Mouse (Mus musculus): ENCODE measurements around the gene Nisch. TPM values are rescaled to one million over a fixed set of nuclear protein-coding genes. Genes with fewer than 3 reads are reported as not detected.

Gene Nisch
- 57.5 and 73.8 TPM in 2 replicates for polyA plus RNA-seq (2012; rRNA removed)

DNA sequence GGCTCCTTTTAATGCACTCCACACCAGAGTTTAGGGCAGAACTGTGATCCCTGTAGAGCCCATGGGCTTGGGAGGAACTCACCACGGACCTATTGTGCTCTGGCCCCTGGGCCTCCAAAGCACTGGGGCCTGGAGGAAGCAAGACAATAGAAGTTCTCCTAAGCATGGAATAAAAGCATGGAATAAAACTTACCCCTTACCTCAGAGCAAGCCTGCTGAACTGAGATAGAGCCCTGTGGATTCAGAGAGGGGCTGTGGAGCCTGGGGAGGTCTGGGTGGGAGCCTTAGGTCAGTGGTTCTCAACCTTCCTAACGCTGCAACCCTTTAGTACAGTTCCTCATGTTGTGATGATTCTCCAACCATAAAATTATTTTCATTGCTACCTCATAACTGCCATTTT, at the start of gene Nisch:
Gene Nisch (minus strand): TSS at position 101 of the 400 bp plus-strand sequence.

GRCm38 (mm10) chr14:31251084-31251604, 34.4 kb upstream of the Nisch start, which contains the start of the genes Phf7 and Bap1:
Phf7 (minus strand) TSS chr14:31251317.
Bap1 (plus strand) TSS chr14:31251450.

GRCm38 (mm10) chr14:31217666-31218065, 920 bp upstream of the Nisch start, which contains the start of gene Sema3g:
Sema3g (plus strand) TSS chr14:31217860.

DNA sequence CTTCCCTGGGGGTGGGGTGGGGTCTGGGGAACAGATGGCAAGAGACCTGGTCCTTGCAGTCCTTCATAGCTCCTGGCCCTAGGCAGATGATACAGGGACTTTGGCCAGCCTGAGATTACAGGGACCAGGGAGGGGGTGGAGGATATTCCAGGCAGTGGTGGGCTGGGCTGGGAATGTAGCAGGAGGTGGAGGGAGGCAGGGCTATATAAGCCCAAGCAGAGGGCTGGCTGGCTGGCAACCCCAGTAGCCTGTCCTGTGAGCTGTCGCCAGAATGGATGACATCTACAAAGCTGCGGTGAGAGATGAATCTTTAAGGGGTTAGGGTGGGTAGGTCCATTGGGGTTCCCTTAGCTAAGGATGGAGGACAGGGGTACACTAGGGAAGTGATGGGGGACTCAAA, 8.7 kb downstream of the Nisch start, which contains the start of gene Tnnc1:
Gene Tnnc1 (plus strand): TSS at position 229 of the 400 bp plus-strand sequence.

DNA sequence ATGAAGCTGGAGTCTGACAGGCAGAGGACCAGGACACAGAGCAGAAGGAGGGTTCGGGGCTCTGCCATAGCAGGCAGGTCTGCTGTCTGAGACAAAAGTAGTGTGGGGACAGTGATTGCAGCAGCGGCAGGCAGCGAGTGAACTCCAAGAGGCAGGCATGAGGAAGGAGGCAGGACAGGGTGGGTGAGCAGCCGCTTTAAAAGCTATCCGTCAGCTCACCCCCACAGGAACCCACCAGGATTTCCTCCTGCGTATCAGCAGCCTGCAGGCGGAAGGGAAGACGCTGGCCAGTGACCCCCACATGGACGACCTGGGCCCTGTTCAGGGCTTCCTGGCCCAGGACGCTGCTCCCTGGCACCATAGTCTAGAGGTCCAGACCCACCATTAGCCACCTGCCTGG, 48.3 kb downstream of the Nisch start, which contains the start of gene Stab1:
Gene Stab1 (minus strand): TSS at position 217 of the 400 bp plus-strand sequence.

DNA sequence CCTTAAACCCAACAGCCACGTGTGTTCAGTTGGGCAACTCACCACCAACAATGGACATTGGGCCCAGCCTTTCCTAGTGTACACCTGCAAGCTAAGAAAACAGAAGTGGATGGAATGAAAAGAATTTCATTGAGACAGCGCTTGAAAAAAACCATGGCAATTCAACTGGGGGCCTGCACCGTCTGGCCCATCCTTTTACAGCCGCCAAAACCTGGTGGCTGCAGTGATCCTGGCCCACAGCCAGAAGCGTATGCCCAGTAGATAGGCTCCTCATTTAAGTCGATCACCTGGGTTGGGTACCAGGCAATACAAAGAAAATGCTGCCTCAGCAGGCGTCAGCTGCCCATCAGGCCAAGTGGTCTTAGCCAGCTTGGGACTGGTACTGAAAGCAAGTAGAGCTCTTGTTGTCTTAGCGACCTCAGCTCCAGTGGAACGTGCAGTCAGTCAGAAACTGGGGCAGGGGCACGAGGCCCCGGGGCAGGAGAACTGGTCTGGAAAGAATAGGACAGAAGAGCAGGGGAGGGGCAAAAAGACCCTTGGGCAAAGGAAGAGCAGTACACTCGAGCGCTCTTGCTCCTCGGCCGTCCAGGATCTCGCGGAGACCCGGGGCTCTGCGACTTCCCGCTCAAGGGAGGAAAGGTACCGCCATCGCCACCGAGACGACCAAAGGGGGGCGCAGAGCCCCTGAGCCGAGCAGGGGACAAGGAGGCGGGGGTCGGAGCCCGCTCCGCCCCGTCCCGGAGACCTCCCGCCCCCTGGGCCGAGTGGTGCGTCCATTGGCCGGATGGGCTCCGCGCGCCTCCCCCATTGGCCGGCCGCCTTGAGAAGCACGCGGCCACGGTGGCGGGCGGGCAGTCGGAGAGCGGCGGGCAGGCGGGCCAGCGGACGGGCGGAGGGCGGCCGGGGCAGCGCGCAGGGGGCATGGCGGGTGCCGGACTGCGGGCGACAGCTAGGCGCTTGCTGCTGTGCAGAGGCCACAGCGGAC, 86.2 kb downstream of the Nisch start, which contains the start of gene Nt5dc2:
Gene Nt5dc2 (plus strand): TSS at position 818 of the 985 bp plus-strand sequence.

GRCm38 (mm10) chr14:31128826-31129219, 87.9 kb downstream of the Nisch start, which contains the start of gene Smim4:
Smim4 (minus strand) TSS chr14:31128956.

Other genes with a start within 250 kb of the Nisch start
- 19.0 and 20.2 TPM in 2 replicates for gene Glt8d1, start 215.5 kb downstream of the Nisch start, polyA plus RNA-seq (2012; rRNA removed)
- gene Spcs1, start 215.3 kb downstream of the Nisch start, polyA plus RNA-seq (2012; rRNA removed) = 159 and 174 TPM in 2 replicates
- gene Pbrm1, start 197.8 kb downstream of the Nisch start, polyA plus RNA-seq (2012; rRNA removed) = 11.2 and 13.4 TPM in 2 replicates
- 100 and 101 TPM in 2 replicates for gene Gnl3, start 197.8 kb downstream of the Nisch start, polyA plus RNA-seq (2012; rRNA removed)
- gene Smim4, start 88.0 kb downstream of the Nisch start, polyA plus RNA-seq (2012; rRNA removed) = 25.4 and 28.7 TPM in 2 replicates
- gene Nt5dc2, start 85.9 kb downstream of the Nisch start, polyA plus RNA-seq (2012; rRNA removed) = 125 and 132 TPM in 2 replicates
- 17.4 and 20.0 TPM in 2 replicates for gene Stab1, start 48.3 kb downstream of the Nisch start, polyA plus RNA-seq (2012; rRNA removed)
- gene Tnnc1, start 8.6 kb downstream of the Nisch start, polyA plus RNA-seq (2012; rRNA removed) = 26.9 and 38.1 TPM in 2 replicates
- 0.12 and 0.14 TPM in 2 replicates for gene Sema3g, start 914 bp upstream of the Nisch start, polyA plus RNA-seq (2012; rRNA removed)
- 2.9 and 3.1 TPM in 2 replicates for gene Phf7, start 34.4 kb upstream of the Nisch start, polyA plus RNA-seq (2012; rRNA removed)
- gene Bap1, start 34.5 kb upstream of the Nisch start, polyA plus RNA-seq (2012; rRNA removed) = 24.0 and 27.4 TPM in 2 replicates
- gene Dnah1, start 107.0 kb upstream of the Nisch start, polyA plus RNA-seq (2012; rRNA removed) = 0.09 and 0.14 TPM in 2 replicates
- 13.1 and 14.8 TPM in 2 replicates for gene Capn7, start 119.7 kb upstream of the Nisch start, polyA plus RNA-seq (2012; rRNA removed)
- gene Sh3bp5, start 219.1 kb upstream of the Nisch start, polyA plus RNA-seq (2012; rRNA removed) = 15.1 and 16.3 TPM in 2 replicates